ENCODE assay signal across 14 mouse cellular contexts in genomic region chr2:128060680-128061287, GRCm38 (mm10).
DNase-seq lines count a peak whose midpoint lies in the region; ATAC-seq and TF ChIP-seq lines count a peak whose summit lies in the region.
"Had no signal": no experiment of that assay in that cellular context is flagged by ENCODE, and none has a peak within 500 bp of the region (broad histone marks: within the 10 kb centered on the region; RNA-seq: fewer than 3 reads in every experiment).

No protein-coding gene starts in this region.

- peaks cover 8% of the 10 kb centered on the region for H3K4me1 ChIP-seq in spleen, adult 2 months (ENCODE audit: control insufficient read depth, insufficient read depth, insufficient read length)
- H3K4me1 ChIP-seq in MEL (ENCODE audit: control insufficient read depth in 1 of 2, insufficient read depth in 2 of 2, low read length in 2 of 2) = peaks cover 8 to 33% of the 10 kb centered on the region in 2 experiments
- H3K4me1 ChIP-seq in cerebellum, adult 2 months (ENCODE audit: control insufficient read depth, insufficient read depth, low read length) = no peaks in the 10 kb centered on the region
- H3K4me1 ChIP-seq in forebrain, embryonic 13.5 days = no peaks in the 10 kb centered on the region

- no peak for TF ChIP-seq CTCF in spleen, adult 2 months (IDR thresholded peaks at IDR 0.05; ENCODE audit: extremely low read depth, insufficient read depth, insufficient read length, insufficient replicate concordance)
- TF ChIP-seq CTCF in MEL (IDR thresholded peaks at IDR 0.05 in 2 of 3, conservative IDR thresholded peaks at IDR 0.05 in 1 of 3; ENCODE audit: control insufficient read depth in 1 of 3, insufficient read depth in 1 of 3, low read depth in 2 of 3, low read length in 3 of 3, poor library complexity in 1 of 3, severe bottlenecking in 1 of 3) = no peak
- no peak for TF ChIP-seq CTCF in cerebellum, adult 2 months (IDR thresholded peaks at IDR 0.05; ENCODE audit: borderline replicate concordance, insufficient read depth, low read depth, low read length)

- 15% methylated on average over 6 of the region's 6 CpGs for WGBS in spleen, adult 2 months
- 60% methylated on average over 6 of the region's 6 CpGs for WGBS in cerebellum, adult 2 months
- WGBS in forebrain, embryonic 13.5 days = 35% methylated on average over 6 of the region's 6 CpGs

- TF ChIP-seq POLR2A in spleen, adult 2 months (IDR thresholded peaks at IDR 0.05; ENCODE audit: low read depth, low read length) = no peak
- no peak for TF ChIP-seq POLR2A in MEL (IDR thresholded peaks at IDR 0.05; ENCODE audit: control insufficient read depth in 1 of 2, insufficient read depth in 1 of 2, low read depth in 1 of 2, low read length in 2 of 2, poor library complexity in 1 of 2)
- TF ChIP-seq POLR2A in cerebellum, adult 2 months (IDR thresholded peaks at IDR 0.05; ENCODE audit: borderline replicate concordance, insufficient read depth, low read length) = no peak

- DNase-seq in spleen, adult 2 months (ENCODE audit: low read depth in 1 of 2, low spot score in 2 of 2) = peak; percentile 26 to 61
- DNase-seq in spleen, postnatal 14 days (ENCODE audit: low spot score in 2 of 2) = no peak
- peak; percentile 78 for DNase-seq in MEL (ENCODE audit: low read depth, low spot score)
- DNase-seq in splenic B cell, adult 2 months (ENCODE audit: low read depth, low spot score) = peak; percentile 81
- no peak for DNase-seq in cerebellum, adult 2 months
- DNase-seq: cerebellum, adult 8-10 months; gastrocnemius, postnatal 36 days; kidney, adult 11 months; kidney, postnatal 36 days; thymus, postnatal 25 days had no signal

- no peak for TF ChIP-seq RAD21 in MEL (IDR thresholded peaks at IDR 0.05; ENCODE audit: low read depth, low read length)

- H3K4me2 ChIP-seq in forebrain, embryonic 13.5 days = no peak overlapping the region
- H3K4me2 ChIP-seq: hindbrain, embryonic 12.5 days had no signal

- no peak overlapping the region for H3K27ac ChIP-seq in spleen, adult 2 months (ENCODE audit: insufficient read depth, low read length)
- H3K27ac ChIP-seq in MEL (ENCODE audit: control insufficient read depth, low read depth, low read length) = peak overlapping the region; percentile 88
- H3K27ac ChIP-seq in cerebellum, adult 2 months (ENCODE audit: insufficient read depth, low read length) = no peak overlapping the region
- no peak overlapping the region for H3K27ac ChIP-seq in forebrain, embryonic 13.5 days
- H3K27ac ChIP-seq: hindbrain, embryonic 12.5 days had no signal

- TF ChIP-seq EP300 in MEL (IDR thresholded peaks at IDR 0.05; ENCODE audit: low read depth in 1 of 2, low read length in 2 of 2) = peak; percentile 82

- no peaks in the 10 kb centered on the region for H3K9me3 ChIP-seq in MEL (replicated peaks; ENCODE audit: insufficient read depth, low read length)
- H3K9me3 ChIP-seq in forebrain, embryonic 13.5 days (replicated peaks) = no peaks in the 10 kb centered on the region
- H3K9me3 ChIP-seq: hindbrain, embryonic 12.5 days had no signal

- no peaks in the 10 kb centered on the region for H3K27me3 ChIP-seq in spleen, adult 2 months (ENCODE audit: control insufficient read depth, insufficient read depth, low read length)
- no peaks in the 10 kb centered on the region for H3K27me3 ChIP-seq in MEL (ENCODE audit: control insufficient read depth in 1 of 2, insufficient read depth in 2 of 2, low read length in 2 of 2)
- no peaks in the 10 kb centered on the region; the same call in 1 of the 2 replicates for H3K27me3 ChIP-seq in splenic B cell, adult 2 months (ENCODE audit: control insufficient read depth, insufficient read depth, low read length, poor library complexity, severe bottlenecking)
- H3K27me3 ChIP-seq in cerebellum, adult 2 months (ENCODE audit: control insufficient read depth, insufficient read depth, low read length) = no peaks in the 10 kb centered on the region
- H3K27me3 ChIP-seq in forebrain, embryonic 13.5 days = no peaks in the 10 kb centered on the region
- H3K27me3 ChIP-seq: hindbrain, embryonic 12.5 days had no signal

- peak overlapping the region; percentile 33 for H3K9ac ChIP-seq in MEL (ENCODE audit: control insufficient read depth, low read depth, low read length, poor library complexity, severe bottlenecking)
- H3K9ac ChIP-seq in forebrain, embryonic 13.5 days = no peak overlapping the region
- H3K9ac ChIP-seq: hindbrain, embryonic 12.5 days had no signal

- peak; percentile 80 for ATAC-seq in inflammation-experienced regulatory T-cells, adult 6 months
- no peak for ATAC-seq in forebrain, embryonic 13.5 days

- no peak overlapping the region for H3K4me3 ChIP-seq in spleen, adult 2 months (ENCODE audit: extremely low read depth, insufficient read depth, insufficient read length)
- peak overlapping the region in 1 of 2 experiments; percentile 21; a peak in 2 of 4 replicates for H3K4me3 ChIP-seq in MEL (ENCODE audit: control insufficient read depth in 1 of 2, insufficient read depth in 1 of 2, low read depth in 2 of 2, low read length in 2 of 2)
- H3K4me3 ChIP-seq in cerebellum, adult 2 months (replicated peaks; ENCODE audit: insufficient read depth, low read depth, low read length) = no peak overlapping the region
- H3K4me3 ChIP-seq in forebrain, embryonic 13.5 days = no peak overlapping the region
- H3K4me3 ChIP-seq: hindbrain, embryonic 12.5 days; myocyte had no signal

- H3K79me2 ChIP-seq in MEL (ENCODE audit: control insufficient read depth, insufficient read depth, low read length, poor library complexity) = no peaks in the 10 kb centered on the region

- no peaks in the 10 kb centered on the region for H3K36me3 ChIP-seq in spleen, adult 2 months (ENCODE audit: control insufficient read depth, insufficient read depth, low read length)
- H3K36me3 ChIP-seq in MEL (ENCODE audit: control insufficient read depth in 1 of 2, insufficient read depth in 2 of 2, low read length in 2 of 2) = peaks cover 0 to 25% of the 10 kb centered on the region in 2 experiments; a peak in 2 of 4 replicates
- H3K36me3 ChIP-seq in splenic B cell, adult 2 months (ENCODE audit: control insufficient read depth, insufficient read depth, low read length, poor library complexity, severe bottlenecking) = no peaks in the 10 kb centered on the region
- H3K36me3 ChIP-seq in forebrain, embryonic 13.5 days (ENCODE audit: poor library complexity, severe bottlenecking) = no peaks in the 10 kb centered on the region
- H3K36me3 ChIP-seq: hindbrain, embryonic 12.5 days had no signal

TF ChIP-seq in MEL, 35 proteins besides CTCF, POLR2A, EP300 and RAD21:
- TF ChIP-seq BHLHE40 (IDR thresholded peaks at IDR 0.05; ENCODE audit: borderline replicate concordance, low read depth, low read length) = peak; percentile 98
- 0 out of 2 replicates have a peak, but pooled peaks have one; percentile 51 for TF ChIP-seq MAZ (IDR thresholded peaks at IDR 0.05; ENCODE audit: low read depth, low read length)
- TF ChIP-seq UBTF (IDR thresholded peaks at IDR 0.05; ENCODE audit: borderline replicate concordance, insufficient read depth, low read depth, low read length) = no peak
- TF ChIP-seq MAFK (IDR thresholded peaks at IDR 0.05; ENCODE audit: borderline replicate concordance, low read depth, low read length) = no peak
- TF ChIP-seq NELFE (IDR thresholded peaks at IDR 0.05; ENCODE audit: low read depth, low read length) = no peak
- TF ChIP-seq ZNF384 (IDR thresholded peaks at IDR 0.05; ENCODE audit: low read depth, low read length) = peak; percentile 66
- TF ChIP-seq ETS1 (IDR thresholded peaks at IDR 0.05; ENCODE audit: low read depth, low read length) = peak; percentile 84
- peak; percentile 74 for TF ChIP-seq GATA1 (IDR thresholded peaks at IDR 0.05; ENCODE audit: low read depth, low read length)
- TF ChIP-seq POLR2AphosphoS2 (IDR thresholded peaks at IDR 0.05; ENCODE audit: low read length) = no peak
- TF ChIP-seq USF1 (IDR thresholded peaks at IDR 0.05; ENCODE audit: low read depth, low read length) = peak; percentile 65
- TF ChIP-seq E2F4 (IDR thresholded peaks at IDR 0.05; ENCODE audit: borderline replicate concordance, low read depth, low read length) = no peak
- no peak for TF ChIP-seq ZC3H11A (IDR thresholded peaks at IDR 0.05; ENCODE audit: low read depth, low read length)
- no peak for TF ChIP-seq TCF12 (IDR thresholded peaks at IDR 0.05; ENCODE audit: low read depth, low read length)
- no peak for TF ChIP-seq TBP (IDR thresholded peaks at IDR 0.05; ENCODE audit: low read depth, low read length)
- peak; percentile 84 for TF ChIP-seq MYC (IDR thresholded peaks at IDR 0.05; ENCODE audit: low read depth, low read length)
- no peak for TF ChIP-seq SMC3 (IDR thresholded peaks at IDR 0.05; ENCODE audit: low read depth, low read length)
- TF ChIP-seq MAX (IDR thresholded peaks at IDR 0.05; ENCODE audit: low read length) = peak; percentile 71
- no peak for TF ChIP-seq HCFC1 (IDR thresholded peaks at IDR 0.05; ENCODE audit: low read depth, low read length)
- peak; percentile 66 for TF ChIP-seq SIN3A (IDR thresholded peaks at IDR 0.05; ENCODE audit: low read length)
- no peak for TF ChIP-seq ELF1 (IDR thresholded peaks at IDR 0.05; ENCODE audit: low read depth, low read length)
- TF ChIP-seq RCOR1 (IDR thresholded peaks at IDR 0.05; ENCODE audit: low read depth, low read length) = peak; percentile 69
- TF ChIP-seq MXI1 (IDR thresholded peaks at IDR 0.05; ENCODE audit: low read depth, low read length) = peak; percentile 39; the same call in 1 of the 2 replicates
- TF ChIP-seq CHD1 (IDR thresholded peaks at IDR 0.05; ENCODE audit: low read depth, low read length) = no peak
- TF ChIP-seq JUND (IDR thresholded peaks at IDR 0.05; ENCODE audit: low read depth, low read length) = peak; percentile 25; the same call in 1 of the 2 replicates
- TF ChIP-seq MEF2A (IDR thresholded peaks at IDR 0.05; ENCODE audit: extremely low read depth, insufficient replicate concordance, low read depth, low read length, poor library complexity, severe bottlenecking) = no peak
- no peak for TF ChIP-seq NRF1 (IDR thresholded peaks at IDR 0.05; ENCODE audit: insufficient read depth, low read depth, low read length, poor library complexity, severe bottlenecking)
TF ChIP-seq in MEL: peak in this region for 12.

Comparison
In these comparisons a context has a peak if more than half of its experiments do, and no peak if none do; other contexts are left out.
1. DNase-seq: peak in spleen, adult 2 months (2 of 2), MEL (single experiment) and splenic B cell, adult 2 months (single experiment); none in spleen, postnatal 14 days (0 of 2) and cerebellum, adult 2 months (0 of 2).